Mouse (Mus musculus) intestine, embryonic 16.5 days (tissue): ENCODE data around the gene Tub. TPM values are rescaled to one million over a fixed set of nuclear protein-coding genes. Genes with fewer than 3 reads are reported as not detected.
A peak's percentile ranks its signal among the peaks of the same experiment; 100 is the strongest.

Experiments
- ATAC-seq: fragments of 200-750 bp; cut with Nextera tagmentation; 2 replicates; pipeline ENCODE4 v1.8.0; 2017; ENCODE audit warnings: moderate TSS enrichment, moderate library complexity
- H3K27ac ChIP-seq: fragments of 300-500 bp; sonication (generic); 2 replicates; pipeline ENCODE4 v1.5.1; 2014; ENCODE audit warnings: mild to moderate bottlenecking, low read length
- H3K27me3 ChIP-seq: fragments of 300-500 bp; sonication (generic); replicated peaks from 2 replicates; pipeline ENCODE4 v1.6.1; 2014; ENCODE audit warnings: low read length, control low read depth, mixed read lengths; ENCODE audit not compliant: control insufficient read depth, insufficient read depth
- H3K36me3 ChIP-seq: fragments of 300-500 bp; sonication (generic); 2 replicates; pipeline ENCODE4 v1.6.1; 2014; ENCODE audit warnings: low read length, control low read depth; ENCODE audit not compliant: control insufficient read depth, insufficient read depth
- H3K4me1 ChIP-seq: fragments of 300-500 bp; sonication (generic); 2 replicates; pipeline ENCODE4 v1.6.1; 2014; ENCODE audit warnings: low read length, control low read depth, mixed read lengths; ENCODE audit not compliant: control insufficient read depth, insufficient read depth
- H3K4me2 ChIP-seq: fragments of 300-500 bp; sonication (generic); 2 replicates; pipeline ENCODE4 v1.6.1; 2014; ENCODE audit warnings: low read depth, low read length, control low read depth
- H3K4me3 ChIP-seq: fragments of 300-500 bp; sonication (generic); 2 replicates; pipeline ENCODE4 v1.5.1; 2014; ENCODE audit warnings: mild to moderate bottlenecking, low read length
- H3K9ac ChIP-seq: fragments of 300-500 bp; sonication (generic); 2 replicates; pipeline ENCODE4 v1.6.1; 2014; ENCODE audit warnings: low read depth, low read length
- H3K9me3 ChIP-seq: fragments of 300-500 bp; sonication (generic); 2 replicates; pipeline ENCODE4 v1.6.1; 2016; ENCODE audit warnings: low read length, control low read depth; ENCODE audit not compliant: control insufficient read depth
- WGBS: fragments of 180-500 bp; shearing (Covaris S2); extraction: QIAGEN DNeasy Blood & Tissue Kit; methylation state at CpG from one replicate; pipeline ENCODE4 v1.1.7; 2014; 5-methylcytosine and 5-hydroxymethylcytosine counted together
- polyA plus RNA-seq: library from polyadenylated mRNA; unstranded; fragments of >200 nt; fragmentation: Nextera tagmentation; extraction: Ambion mirVana; gene quantifications from 2 replicates; pipeline ENCODE4 v1.2.1, GENCODE M21; 2015

The Tub gene
- polyA plus RNA-seq = 1.8 and 1.9 TPM in 2 replicates

DNA sequence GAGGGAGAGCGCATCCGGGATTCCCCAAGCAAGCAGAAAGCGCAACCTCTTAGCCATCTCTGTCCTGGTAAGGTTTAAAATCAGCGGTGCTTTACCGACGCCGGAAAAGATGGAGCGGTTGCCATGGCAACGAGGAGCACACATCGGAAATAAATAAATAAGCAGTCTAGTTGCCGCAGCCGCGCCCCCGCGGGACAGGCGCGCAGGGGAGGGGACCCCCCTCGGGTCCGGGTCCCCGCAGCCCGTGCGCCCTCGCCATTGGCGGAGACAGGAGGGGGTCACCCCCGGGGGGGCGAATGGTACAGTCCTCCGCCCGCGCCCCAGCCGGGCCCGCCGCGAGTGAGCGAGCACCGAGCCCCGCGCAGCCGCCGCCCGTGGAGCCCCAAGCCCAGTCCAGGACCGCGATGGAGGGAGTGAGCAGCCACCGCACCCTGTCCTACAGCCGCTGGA, at the start of gene Tub:
Tub (plus strand) TSS at position 27 of the 450 bp plus-strand sequence.
- Histone ChIP-seq H3K9me3 (no peaks in the 10 kb centered on the region), H3K4me1 (peaks cover 11% of the 10 kb centered on the region), H3K36me3 (no peaks in the 10 kb centered on the region), H3K4me2 (peak within 1 kb of the TSS; percentile 73), H3K27ac (no peak within 1 kb of the TSS), H3K4me3 (peak within 1 kb of the TSS; percentile 47), H3K27me3 (peaks cover 21% of the 10 kb centered on the region), H3K9ac (peak within 1 kb of the TSS; percentile 30)
- 2% methylated on average over 43 of the region's 44 CpGs for WGBS
- peak; percentile 60 for ATAC-seq

DNA sequence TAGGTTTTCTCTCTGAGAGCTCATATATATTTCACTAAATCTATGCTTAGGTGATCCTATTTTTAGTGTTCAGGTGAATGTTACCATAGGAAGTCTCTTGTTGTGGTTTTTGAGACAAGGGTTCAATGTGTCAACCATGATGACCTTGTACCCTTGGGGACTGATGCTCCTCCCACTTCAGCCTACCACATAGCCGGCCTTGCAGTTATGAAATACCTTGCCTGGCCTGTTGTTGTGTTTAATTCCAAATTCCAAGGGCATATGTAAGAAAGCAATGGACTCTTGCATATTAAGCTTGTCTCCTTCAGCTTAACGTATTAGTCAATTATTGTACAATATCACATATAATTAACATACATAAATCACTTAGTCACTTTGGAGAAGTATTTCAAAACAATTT, 46.2 kb upstream of the Tub start:
- Histone ChIP-seq H3K36me3 (no peaks in the 10 kb centered on the region), H3K9ac (no peak overlapping the region), H3K27me3 (no peaks in the 10 kb centered on the region), H3K27ac (no peak overlapping the region), H3K9me3 (no peaks in the 10 kb centered on the region), H3K4me3 (no peak overlapping the region), H3K4me1 (no peaks in the 10 kb centered on the region), H3K4me2 (no peak overlapping the region)
- 69% methylated on average over 2 of the region's 2 CpGs for WGBS
- ATAC-seq = no peak

DNA sequence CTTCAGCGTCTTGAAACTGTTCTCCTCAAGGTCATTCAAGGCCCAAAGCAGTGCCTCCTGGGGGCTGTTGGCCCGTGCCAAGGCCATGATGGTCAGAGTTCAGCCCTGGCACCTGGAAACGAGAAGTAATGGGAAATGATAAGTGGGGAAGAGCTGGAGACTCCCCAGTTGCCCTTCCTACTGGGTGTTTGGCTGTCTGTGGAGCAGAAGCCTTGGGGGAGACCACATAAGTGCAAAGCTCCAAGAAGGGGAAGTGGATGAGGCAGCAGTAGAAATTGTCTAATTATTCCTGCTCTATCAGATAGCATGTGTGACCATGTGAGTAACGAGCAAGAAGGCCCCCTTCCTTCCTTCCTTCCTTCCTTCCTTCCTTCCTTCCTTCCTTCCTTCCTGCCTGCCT, 23.1 kb upstream of the Tub start:
- no peak for ATAC-seq
- H3K27ac ChIP-seq = no peak overlapping the region

DNA sequence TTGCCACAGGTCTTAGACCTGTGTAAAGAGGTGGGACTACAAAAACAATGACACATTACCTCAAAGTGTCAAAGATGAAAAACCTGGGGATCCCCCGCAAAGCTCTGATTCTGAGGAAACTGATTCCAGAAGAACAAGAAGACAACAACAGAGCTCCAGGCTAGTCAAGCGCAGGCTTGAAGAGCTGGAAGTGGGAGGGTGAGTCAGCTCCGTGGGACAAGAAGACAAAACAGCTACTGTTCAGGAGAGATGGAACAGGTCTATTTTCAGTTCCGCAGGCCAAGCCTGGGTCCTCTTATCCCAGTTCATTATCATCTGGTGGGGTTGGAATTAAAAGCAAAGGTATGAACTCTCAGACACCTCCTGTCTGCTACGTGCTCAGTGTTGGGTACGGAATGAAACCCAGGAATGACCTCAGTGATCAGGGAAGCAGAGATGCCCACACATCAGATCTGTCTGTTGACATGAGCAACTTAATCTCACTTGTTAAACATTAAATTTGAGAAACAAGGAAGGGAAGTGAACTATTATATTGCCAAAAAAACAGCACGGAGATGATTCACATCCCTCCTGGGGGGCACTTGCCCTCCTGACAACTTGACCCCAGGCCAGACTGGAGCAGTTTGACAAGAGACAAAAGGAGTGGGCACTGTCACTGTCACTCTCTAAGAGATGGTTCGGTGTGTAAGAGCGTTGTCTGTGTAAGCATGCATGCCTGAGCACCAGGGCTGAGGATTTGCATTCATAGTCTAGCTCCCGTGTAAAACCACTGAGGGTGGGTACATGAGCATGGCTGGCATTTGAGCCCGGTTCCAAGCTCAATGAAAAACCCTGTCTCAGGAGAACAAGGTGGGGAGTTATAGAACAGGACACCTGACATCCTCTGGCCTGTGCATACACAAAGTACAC, 21.6 kb upstream of the Tub start:
- 78% methylated on average over 11 of the region's 11 CpGs for WGBS
- Histone ChIP-seq H3K4me3 (no peak overlapping the region), H3K9me3 (no peaks in the 10 kb centered on the region), H3K27ac (no peak overlapping the region), H3K4me2 (no peak overlapping the region), H3K9ac (no peak overlapping the region), H3K36me3 (no peaks in the 10 kb centered on the region), H3K4me1 (no peaks in the 10 kb centered on the region), H3K27me3 (no peaks in the 10 kb centered on the region)
- no peak for ATAC-seq

More for the DNA sequence above, 23.1 kb upstream of the Tub start:
- Histone ChIP-seq H3K9ac (no peak overlapping the region), H3K27me3 (no peaks in the 10 kb centered on the region), H3K36me3 (no peaks in the 10 kb centered on the region), H3K4me3 (no peak overlapping the region), H3K4me1 (no peaks in the 10 kb centered on the region), H3K9me3 (no peaks in the 10 kb centered on the region), H3K4me2 (no peak overlapping the region)
- WGBS = 64% methylated on average over 4 of the region's 4 CpGs

DNA sequence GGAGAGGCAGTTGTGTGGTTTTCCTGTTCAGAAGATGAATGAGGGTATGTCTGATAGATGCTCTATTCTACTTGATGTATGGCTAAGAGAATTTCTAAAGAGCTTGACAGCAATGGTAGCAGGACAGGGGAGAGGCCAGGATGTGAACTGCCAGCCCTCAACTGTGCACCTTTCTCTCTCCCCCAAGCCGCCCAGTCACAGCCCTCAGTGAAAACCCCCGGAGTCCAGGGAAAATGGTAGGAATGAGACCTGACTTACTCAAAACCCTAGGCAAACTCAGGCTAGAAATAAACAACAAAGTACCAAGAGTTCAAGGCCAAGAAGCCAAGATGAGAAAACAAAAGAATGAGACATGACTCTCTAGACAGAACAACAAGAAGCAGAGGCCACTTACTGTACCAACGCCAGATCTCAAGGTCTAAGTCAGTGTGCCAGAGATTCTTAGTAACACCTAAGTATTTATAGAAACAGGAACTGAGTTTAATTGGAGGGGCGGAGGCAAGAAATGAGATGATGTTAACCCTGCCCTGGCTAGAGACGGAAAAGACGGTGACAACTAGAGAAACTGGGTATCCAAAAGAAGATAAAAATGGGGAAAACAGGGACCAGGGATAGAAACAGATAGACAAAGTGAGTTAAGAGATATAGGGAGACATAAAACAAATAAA, 20.3 kb upstream of the Tub start, which contains the start of gene Nlrp10:
Nlrp10 (minus strand) TSS at position 453 of the 668 bp plus-strand sequence.
- H3K4me2 ChIP-seq = no peak within 1 kb of the TSS
- no peak within 1 kb of the TSS for H3K4me3 ChIP-seq
- H3K27ac ChIP-seq = no peak within 1 kb of the TSS
- no peak for ATAC-seq
- H3K9me3 ChIP-seq = no peaks in the 10 kb centered on the region
- H3K36me3 ChIP-seq = no peaks in the 10 kb centered on the region
- no peak within 1 kb of the TSS for H3K9ac ChIP-seq
- 72% methylated on average over 6 of the region's 6 CpGs for WGBS
- no peaks in the 10 kb centered on the region for H3K4me1 ChIP-seq
- no peaks in the 10 kb centered on the region for H3K27me3 ChIP-seq

DNA sequence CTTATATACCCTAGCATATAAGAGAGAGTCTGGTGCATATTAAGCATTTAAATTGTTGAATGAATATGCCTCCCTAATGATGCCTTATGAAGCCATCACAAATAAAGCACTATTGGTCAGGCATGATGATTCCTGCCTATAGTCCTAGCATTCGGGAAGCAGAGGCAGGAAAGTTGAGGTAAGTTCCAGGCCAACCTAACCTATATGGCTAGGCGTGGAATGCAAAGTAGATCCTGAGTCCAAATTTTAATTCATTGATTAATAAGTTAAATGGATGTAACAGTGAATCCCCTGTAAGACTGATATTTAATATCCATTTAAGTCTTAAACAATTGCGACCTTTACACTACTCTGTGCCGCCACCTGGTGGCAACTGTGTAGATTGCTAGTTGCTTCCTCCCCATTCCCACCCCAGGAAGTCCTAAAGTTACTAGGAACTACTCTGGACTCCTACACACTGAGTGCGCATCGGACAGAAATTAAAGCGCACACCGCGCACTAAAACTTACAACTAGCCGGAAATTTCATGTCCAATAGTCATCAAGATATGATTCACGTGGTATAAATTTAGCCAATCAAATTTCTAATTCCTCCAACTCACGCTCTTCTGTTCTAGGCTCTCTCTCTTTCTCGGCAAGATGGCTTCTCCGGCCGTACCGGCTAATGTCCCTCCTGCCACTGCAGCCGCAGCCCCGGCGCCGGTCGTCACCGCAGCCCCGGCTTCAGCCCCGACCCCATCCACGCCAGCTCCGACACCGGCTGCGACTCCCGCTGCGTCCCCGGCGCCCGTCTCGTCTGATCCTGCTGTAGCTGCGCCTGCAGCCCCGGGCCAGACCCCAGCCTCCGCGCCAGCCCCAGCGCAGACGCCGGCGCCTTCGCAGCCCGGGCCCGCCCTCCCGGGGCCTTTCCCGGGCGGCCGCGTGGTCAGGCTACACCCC, 16.1 kb upstream of the Tub start, which contains the start of gene Eif3f:
Eif3f (plus strand) TSS at position 624 of the 938 bp plus-strand sequence.
- Histone ChIP-seq H3K4me2 (peak within 1 kb of the TSS; percentile 83), H3K27me3 (no peaks in the 10 kb centered on the region), H3K9me3 (no peaks in the 10 kb centered on the region), H3K4me1 (peaks cover 10% of the 10 kb centered on the region), H3K9ac (peak within 1 kb of the TSS; percentile 98), H3K4me3 (peak within 1 kb of the TSS; percentile 99), H3K27ac (peak within 1 kb of the TSS; percentile 72), H3K36me3 (peaks cover 14% of the 10 kb centered on the region)
- peak; percentile 98 for ATAC-seq
- 2% methylated on average over 49 of the region's 50 CpGs for WGBS

DNA sequence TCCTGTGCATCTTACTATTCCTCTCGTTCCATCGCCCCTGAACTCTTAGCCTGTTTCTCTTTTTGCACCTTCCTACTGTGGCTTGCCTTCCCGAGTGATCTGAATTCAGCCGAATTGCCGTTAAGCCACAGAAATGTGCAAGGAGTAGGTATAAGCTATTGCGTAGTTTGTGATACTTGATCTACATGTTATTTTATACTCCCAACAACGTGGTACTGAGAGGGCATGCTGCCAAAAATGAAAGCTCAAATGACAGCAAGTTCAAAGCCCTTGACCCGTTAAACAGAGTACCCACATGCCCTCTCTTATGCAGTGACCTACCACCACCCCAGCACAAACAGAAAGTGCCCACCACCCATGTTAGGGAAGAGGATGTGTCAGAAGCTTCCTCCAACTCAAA, 15.3 kb upstream of the Tub start:
- peak overlapping the region; percentile 83 for H3K4me2 ChIP-seq
- WGBS = 6% methylated on average over 8 of the region's 8 CpGs
- peaks cover 10% of the 10 kb centered on the region for H3K4me1 ChIP-seq
- H3K9me3 ChIP-seq = no peaks in the 10 kb centered on the region
- no peak overlapping the region for H3K27ac ChIP-seq
- H3K27me3 ChIP-seq = no peaks in the 10 kb centered on the region
- ATAC-seq = no peak
- H3K9ac ChIP-seq = peak overlapping the region; percentile 98
- H3K4me3 ChIP-seq = peak overlapping the region; percentile 99
- H3K36me3 ChIP-seq = peaks cover 14% of the 10 kb centered on the region

DNA sequence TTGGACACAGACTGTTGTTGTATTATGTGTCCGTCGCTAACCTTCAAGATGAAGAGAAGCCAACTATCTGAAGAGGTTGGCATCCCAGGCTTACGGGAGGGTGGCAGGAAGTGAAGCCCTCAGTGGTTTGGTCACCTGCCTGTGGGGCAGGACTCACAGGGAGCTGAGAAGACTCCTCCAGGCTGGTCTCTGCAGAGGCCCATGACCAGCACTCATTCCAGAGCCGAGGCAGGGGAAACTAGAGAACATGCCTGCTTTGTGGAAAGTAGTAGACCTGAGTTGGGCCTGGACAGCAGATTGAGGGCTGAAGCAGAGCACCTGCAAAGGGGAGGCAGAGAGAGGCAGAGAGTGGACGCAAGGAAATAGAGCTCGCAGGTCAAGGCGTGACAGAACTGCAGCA, 14.7 kb upstream of the Tub start:
- Histone ChIP-seq H3K27me3 (no peaks in the 10 kb centered on the region), H3K27ac (no peak overlapping the region), H3K36me3 (peaks cover 16% of the 10 kb centered on the region), H3K4me2 (peak overlapping the region; percentile 83), H3K4me3 (peak overlapping the region; percentile 99), H3K9me3 (no peaks in the 10 kb centered on the region), H3K9ac (peak overlapping the region; percentile 98), H3K4me1 (peaks cover 10% of the 10 kb centered on the region)
- no peak for ATAC-seq
- WGBS = 86% methylated on average over 7 of the region's 7 CpGs
